Mouse (Mus musculus) intestine, postnatal 0 days (tissue): ENCODE results near the gene Mymk. TPM values are rescaled to one million over a fixed set of nuclear protein-coding genes. Genes with fewer than 3 reads are reported as not detected.

ENCODE experiments used
- ATAC-seq: fragments of 200-750 bp; cut with Nextera tagmentation; 2 replicates; pipeline ENCODE4 v1.8.0; 2017; ENCODE audit warnings: mild to moderate bottlenecking, moderate TSS enrichment, moderate library complexity
- H3K27ac ChIP-seq: fragments of 300-500 bp; sonication (generic); 2 replicates; pipeline ENCODE4 v1.5.1; 2014; ENCODE audit warnings: mild to moderate bottlenecking, low read depth, low read length, moderate library complexity
- H3K27me3 ChIP-seq: fragments of 300-500 bp; sonication (generic); replicated peaks from 2 replicates; pipeline ENCODE4 v1.6.1; 2014; ENCODE audit warnings: low read length, mixed read lengths; ENCODE audit not compliant: control insufficient read depth, insufficient read depth
- H3K36me3 ChIP-seq: fragments of 300-500 bp; sonication (generic); 2 replicates; pipeline ENCODE4 v1.6.1; 2014; ENCODE audit warnings: mild to moderate bottlenecking, moderate library complexity; ENCODE audit not compliant: control insufficient read depth, insufficient read depth
- H3K4me1 ChIP-seq: fragments of 300-500 bp; sonication (generic); replicated peaks from 2 replicates; pipeline ENCODE4 v1.6.1; 2014; ENCODE audit warnings: antibody characterized with exemption, low read length, mixed read lengths; ENCODE audit not compliant: control insufficient read depth, insufficient read depth
- H3K4me2 ChIP-seq: fragments of 300-500 bp; sonication (generic); replicated peaks from 2 replicates; pipeline ENCODE4 v1.6.1; 2014; ENCODE audit warnings: low read depth, mild to moderate bottlenecking, moderate library complexity
- H3K4me3 ChIP-seq: fragments of 300-500 bp; sonication (generic); 2 replicates; pipeline ENCODE4 v1.5.1; 2014; ENCODE audit warnings: low read depth, low read length
- H3K9ac ChIP-seq: fragments of 300-500 bp; sonication (generic); 2 replicates; pipeline ENCODE4 v1.6.1; 2014; ENCODE audit warnings: mild to moderate bottlenecking, low read depth, low read length
- H3K9me3 ChIP-seq: fragments of 300-500 bp; sonication (generic); 2 replicates; pipeline ENCODE4 v1.6.1; 2016; ENCODE audit warnings: mixed run types; ENCODE audit not compliant: control insufficient read depth
- CTCF ChIP-seq: sonication (generic); IDR thresholded peaks from 2 replicates; pipeline ENCODE4 v1.5.1; 2016; ENCODE audit warnings: low read depth, mild to moderate bottlenecking, control low read depth, antibody characterized with exemption, moderate library complexity
- WGBS: fragments of 180-500 bp; shearing (Covaris S2); extraction: QIAGEN DNeasy Blood & Tissue Kit; methylation state at CpG from one replicate; pipeline ENCODE4 v1.1.7; 2014; 5-methylcytosine and 5-hydroxymethylcytosine counted together
- polyA plus RNA-seq: library from polyadenylated mRNA; unstranded; fragments of >200 nt; fragmentation: Nextera tagmentation; extraction: Ambion mirVana; gene quantifications from 2 replicates; pipeline ENCODE4 v1.2.1, GENCODE M21; 2015

Mymk gene
- polyA plus RNA-seq, 1 experiment from 2014 or later = not detected

DNA sequence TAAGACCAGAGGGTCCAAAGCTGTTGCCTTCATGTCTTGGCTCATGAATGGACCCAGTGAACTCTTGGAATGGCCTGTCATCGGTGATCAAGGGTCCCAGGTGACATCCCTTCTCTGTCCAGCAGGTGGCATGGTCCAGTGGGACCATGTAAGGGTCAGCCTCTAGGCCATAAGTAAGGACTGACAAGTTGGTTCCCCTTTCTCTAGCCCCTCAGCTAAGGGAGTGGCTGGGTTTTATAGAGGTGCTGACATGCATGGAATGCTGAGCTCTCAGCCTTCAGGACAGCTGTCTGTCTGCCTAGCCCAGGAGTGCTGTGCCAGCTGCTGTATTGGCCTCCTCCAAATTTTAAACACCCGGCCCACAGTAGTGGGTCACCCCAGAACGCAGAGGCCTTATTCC, 3.5 kb upstream of the Mymk start:
- ATAC-seq = no peak
- 64% methylated on average over 3 of the region's 3 CpGs for WGBS

GRCm38 (mm10) chr2:27074804-27075203, 2.8 kb upstream of the Mymk start:
- no peak for TF ChIP-seq CTCF
- Histone ChIP-seq H3K9me3 (no peaks in the 10 kb centered on the region), H3K4me3 (no peak overlapping the region), H3K9ac (no peak overlapping the region), H3K27ac (no peak overlapping the region), H3K4me2 (no peak overlapping the region), H3K36me3 (no peaks in the 10 kb centered on the region), H3K4me1 (0 out of 2 replicates have a peak, but pooled peaks cover 3% of the 10 kb centered on the region), H3K27me3 (no peaks in the 10 kb centered on the region)
- 75% methylated on average over 4 of the region's 4 CpGs for WGBS
- ATAC-seq = no peak

More for the DNA sequence above, 3.5 kb upstream of the Mymk start:
- H3K9ac ChIP-seq = no peak overlapping the region
- no peaks in the 10 kb centered on the region for H3K36me3 ChIP-seq
- no peak overlapping the region for H3K27ac ChIP-seq
- H3K4me1 ChIP-seq = 0 out of 2 replicates have a peak, but pooled peaks cover 3% of the 10 kb centered on the region
- TF ChIP-seq CTCF = peak; percentile 80
- no peaks in the 10 kb centered on the region for H3K27me3 ChIP-seq
- no peak overlapping the region for H3K4me2 ChIP-seq
- H3K9me3 ChIP-seq = no peaks in the 10 kb centered on the region
- H3K4me3 ChIP-seq = no peak overlapping the region

GRCm38 (mm10) chr2:27073407-27073806, 1.4 kb upstream of the Mymk start:
- no peak for TF ChIP-seq CTCF
- Histone ChIP-seq H3K9me3 (no peaks in the 10 kb centered on the region), H3K4me1 (no peaks in the 10 kb centered on the region), H3K4me3 (no peak overlapping the region), H3K4me2 (no peak overlapping the region), H3K36me3 (no peaks in the 10 kb centered on the region), H3K27ac (no peak overlapping the region), H3K9ac (no peak overlapping the region), H3K27me3 (no peaks in the 10 kb centered on the region)
- WGBS = 70% methylated on average over 4 of the region's 4 CpGs
- no peak for ATAC-seq

DNA sequence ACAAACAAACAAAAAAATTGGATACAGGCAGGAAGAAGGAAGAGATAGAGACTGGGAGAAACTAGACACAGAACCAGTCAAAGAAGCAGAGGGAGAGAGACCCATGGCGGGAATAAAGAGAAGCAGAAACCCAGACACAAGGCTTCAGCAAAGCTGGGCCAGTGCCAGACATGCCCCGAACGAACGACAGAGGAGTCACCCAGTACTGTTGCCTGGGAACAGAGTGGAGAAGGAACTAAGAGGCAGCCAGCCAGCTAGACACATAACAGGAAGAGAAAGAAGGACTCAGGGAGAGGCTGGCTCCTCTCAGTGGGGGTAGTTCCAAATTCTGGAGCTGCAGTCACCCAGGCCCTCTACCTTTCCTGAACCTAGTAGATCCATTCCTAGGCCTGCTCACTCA, 842 bp downstream of the Mymk start:
- H3K9ac ChIP-seq = no peak overlapping the region
- no peaks in the 10 kb centered on the region for H3K9me3 ChIP-seq
- no peak overlapping the region for H3K4me3 ChIP-seq
- no peak overlapping the region for H3K4me2 ChIP-seq
- 35% methylated on average over 4 of the region's 4 CpGs for WGBS
- H3K36me3 ChIP-seq = no peaks in the 10 kb centered on the region
- H3K4me1 ChIP-seq = no peaks in the 10 kb centered on the region
- no peak for ATAC-seq
- H3K27me3 ChIP-seq = no peaks in the 10 kb centered on the region
- TF ChIP-seq CTCF = no peak
- no peak overlapping the region for H3K27ac ChIP-seq

DNA sequence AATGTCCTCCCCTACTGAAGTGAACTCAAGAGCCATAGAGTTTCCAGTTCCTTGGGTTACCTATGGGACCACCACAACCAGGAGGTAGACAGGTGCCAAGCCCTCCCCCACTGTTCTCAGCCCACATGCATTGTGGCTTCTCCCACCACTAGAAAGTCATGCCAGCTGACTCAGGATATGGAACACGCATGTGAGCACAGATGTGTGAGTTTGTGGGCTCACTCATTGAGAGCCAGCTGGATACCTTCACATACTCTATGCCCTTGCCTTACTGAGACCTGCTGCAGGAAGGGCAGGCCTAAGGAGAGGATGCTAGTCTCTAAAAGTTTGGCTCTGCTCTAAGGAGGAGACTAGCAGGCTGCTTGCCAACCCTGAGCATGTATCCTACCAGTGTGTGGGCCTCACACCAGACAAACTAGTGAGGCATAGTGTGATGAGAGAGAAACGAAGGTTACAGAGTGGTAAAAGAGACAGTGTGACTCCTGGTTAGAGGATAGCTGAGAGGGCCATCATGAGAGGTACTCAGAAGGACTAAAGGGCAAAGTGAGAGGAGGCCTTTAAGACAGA, 1.6 kb downstream of the Mymk start:
- no peaks in the 10 kb centered on the region for H3K27me3 ChIP-seq
- H3K36me3 ChIP-seq = no peaks in the 10 kb centered on the region
- no peak overlapping the region for H3K4me2 ChIP-seq
- 90% methylated on average over 2 of the region's 2 CpGs for WGBS
- H3K9me3 ChIP-seq = no peaks in the 10 kb centered on the region
- H3K4me3 ChIP-seq = no peak overlapping the region
- no peak for TF ChIP-seq CTCF
- H3K4me1 ChIP-seq = no peaks in the 10 kb centered on the region
- no peak overlapping the region for H3K27ac ChIP-seq
- no peak for ATAC-seq
- H3K9ac ChIP-seq = no peak overlapping the region

DNA sequence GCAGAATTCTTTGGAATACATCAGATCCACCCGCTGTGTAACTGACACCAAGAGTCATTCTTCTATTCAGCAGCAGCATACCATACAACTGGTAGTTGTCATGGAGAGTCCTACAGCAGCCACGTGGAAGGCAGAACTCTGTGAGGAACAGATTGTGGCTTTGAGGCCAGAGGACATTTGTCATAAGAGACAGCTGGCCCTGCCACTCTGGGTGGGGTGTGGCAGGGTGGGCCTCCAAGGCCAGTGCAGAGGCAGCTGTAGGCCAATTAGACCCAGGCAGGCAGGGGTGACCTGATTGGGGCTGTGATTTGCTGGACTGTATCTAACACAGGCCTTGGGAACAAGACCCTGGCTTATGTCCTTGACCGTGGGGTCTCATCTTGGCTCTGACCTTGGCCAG, 2.3 kb downstream of the Mymk start:
- TF ChIP-seq CTCF = no peak
- no peak overlapping the region for H3K27ac ChIP-seq
- no peaks in the 10 kb centered on the region for H3K4me1 ChIP-seq
- H3K9me3 ChIP-seq = no peaks in the 10 kb centered on the region
- ATAC-seq = no peak
- no peak overlapping the region for H3K4me2 ChIP-seq
- 52% methylated on average over 3 of the region's 3 CpGs for WGBS
- no peak overlapping the region for H3K4me3 ChIP-seq
- no peaks in the 10 kb centered on the region for H3K27me3 ChIP-seq
- no peaks in the 10 kb centered on the region for H3K36me3 ChIP-seq
- H3K9ac ChIP-seq = no peak overlapping the region

- TF ChIP-seq CTCF = no peak
- no peaks in the 10 kb centered on the region for H3K27me3 ChIP-seq
- no peak overlapping the region for H3K9ac ChIP-seq
- 59% methylated on average over 2 of the region's 2 CpGs for WGBS
- ATAC-seq = no peak
- H3K9me3 ChIP-seq = no peaks in the 10 kb centered on the region
- H3K4me1 ChIP-seq = no peaks in the 10 kb centered on the region
- no peaks in the 10 kb centered on the region for H3K36me3 ChIP-seq
- H3K4me2 ChIP-seq = no peak overlapping the region
- no peak overlapping the region for H3K4me3 ChIP-seq
- no peak overlapping the region for H3K27ac ChIP-seq
These were observed 4.0 kb downstream of the Mymk start for GRCm38 (mm10) chr2:27067996-27068395.
